Mouse (Mus musculus) liver, embryonic 12.5 days (tissue): Measurements from ENCODE around the gene Ilvbl. TPM values are rescaled to one million over a fixed set of nuclear protein-coding genes. Genes with fewer than 3 reads are reported as not detected.

Experiments used
- ATAC-seq: fragments of 200-750 bp; cut with Nextera tagmentation; 2 replicates; pipeline ENCODE4 v1.8.0; 2017; ENCODE audit warnings: moderate number of reproducible peaks, mild to moderate bottlenecking, moderate library complexity
- H3K27ac ChIP-seq: fragments of 300-500 bp; sonication (generic); 2 replicates; pipeline ENCODE4 v1.5.1; 2016; ENCODE audit warnings: mild to moderate bottlenecking
- H3K27me3 ChIP-seq: fragments of 300-500 bp; sonication (generic); replicated peaks from 2 replicates; pipeline ENCODE4 v1.6.1; 2016; ENCODE audit warnings: mild to moderate bottlenecking, moderate library complexity
- H3K36me3 ChIP-seq: fragments of 300-500 bp; sonication (generic); 2 replicates; pipeline ENCODE4 v1.6.1; 2016; ENCODE audit warnings: mild to moderate bottlenecking, moderate library complexity
- H3K4me1 ChIP-seq: fragments of 300-500 bp; sonication (generic); 2 replicates; pipeline ENCODE4 v1.6.1; 2016
- H3K4me2 ChIP-seq: fragments of 300-500 bp; sonication (generic); 2 replicates; pipeline ENCODE4 v1.6.1; 2016; ENCODE audit warnings: mild to moderate bottlenecking, moderate library complexity
- H3K4me3 ChIP-seq: fragments of 300-500 bp; sonication (generic); 2 replicates; pipeline ENCODE4 v1.5.1; 2016; ENCODE audit warnings: mild to moderate bottlenecking, moderate library complexity
- H3K9ac ChIP-seq: fragments of 300-500 bp; sonication (generic); 2 replicates; pipeline ENCODE4 v1.6.1; 2016; ENCODE audit warnings: mild to moderate bottlenecking, moderate library complexity
- H3K9me3 ChIP-seq: fragments of 300-500 bp; sonication (generic); replicated peaks from 2 replicates; pipeline ENCODE4 v1.6.1; 2016; ENCODE audit warnings: mild to moderate bottlenecking, moderate library complexity
- WGBS: fragments of 180-500 bp; shearing (Covaris S2); methylation state at CpG from one replicate; pipeline ENCODE4 v1.1.7; 2016; ENCODE audit not compliant: insufficient replicate concordance; 5-methylcytosine and 5-hydroxymethylcytosine counted together
- polyA plus RNA-seq: library from polyadenylated mRNA; unstranded; fragments of >200 nt; fragmentation: Nextera tagmentation; extraction: Ambion mirVana; gene quantifications from 2 replicates; pipeline ENCODE4 v1.2.1, GENCODE M21; 2016

Ilvbl gene
- polyA plus RNA-seq, 1 experiment from 2014 or later = 21.1 TPM

- Histone ChIP-seq H3K4me2 (peak overlapping the region; percentile 82; the same call in 1 of the 2 replicates), H3K27ac (0 out of 2 replicates have a peak overlapping the region, but pooled peaks have one; percentile 39), H3K4me1 (peaks cover 30% of the 10 kb centered on the region), H3K9me3 (no peaks in the 10 kb centered on the region), H3K9ac (no peak overlapping the region), H3K36me3 (peaks cover 48% of the 10 kb centered on the region), H3K4me3 (no peak overlapping the region), H3K27me3 (no peaks in the 10 kb centered on the region)
- 77% methylated on average over 16 of the region's 16 CpGs for WGBS
- no peak for ATAC-seq
Observed at GRCm38 (mm10) chr10:78576435-78577184, 2.5 kb downstream of the Ilvbl start.

- 74% methylated on average over 3 of the region's 3 CpGs for WGBS
Observed at GRCm38 (mm10) chr10:78578204-78578603, 4.1 kb downstream of the Ilvbl start.

GRCm38 (mm10) chr10:78581121-78581520 is 7.0 kb downstream of the Ilvbl start:
- Histone ChIP-seq H3K27ac (no peak overlapping the region), H3K9me3 (no peaks in the 10 kb centered on the region), H3K4me2 (no peak overlapping the region), H3K27me3 (no peaks in the 10 kb centered on the region), H3K9ac (no peak overlapping the region), H3K36me3 (peaks cover 89% of the 10 kb centered on the region), H3K4me1 (peaks cover 11% of the 10 kb centered on the region), H3K4me3 (no peak overlapping the region)
- 77% methylated on average over 7 of the region's 7 CpGs for WGBS
- no peak for ATAC-seq

More at GRCm38 (mm10) chr10:78578204-78578603, 4.1 kb downstream of the Ilvbl start:
- Histone ChIP-seq H3K4me2 (no peak overlapping the region), H3K27me3 (no peaks in the 10 kb centered on the region), H3K36me3 (peaks cover 60% of the 10 kb centered on the region), H3K27ac (no peak overlapping the region), H3K4me1 (peaks cover 30% of the 10 kb centered on the region), H3K9ac (no peak overlapping the region), H3K4me3 (no peak overlapping the region), H3K9me3 (no peaks in the 10 kb centered on the region)
- ATAC-seq = no peak

- ATAC-seq = no peak
- Histone ChIP-seq H3K9ac (no peak overlapping the region), H3K36me3 (peaks cover 84% of the 10 kb centered on the region), H3K4me1 (no peaks in the 10 kb centered on the region), H3K4me3 (no peak overlapping the region), H3K9me3 (no peaks in the 10 kb centered on the region), H3K4me2 (no peak overlapping the region), H3K27ac (no peak overlapping the region), H3K27me3 (no peaks in the 10 kb centered on the region)
- WGBS = 78% methylated on average over 9 of the region's 9 CpGs
Observed at GRCm38 (mm10) chr10:78583347-78583746, 9.2 kb downstream of the Ilvbl start.

- Histone ChIP-seq H3K27me3 (no peaks in the 10 kb centered on the region), H3K27ac (no peak overlapping the region), H3K9me3 (no peaks in the 10 kb centered on the region), H3K36me3 (peaks cover 83% of the 10 kb centered on the region), H3K9ac (no peak overlapping the region), H3K4me1 (no peaks in the 10 kb centered on the region), H3K4me2 (no peak overlapping the region), H3K4me3 (no peak overlapping the region)
- WGBS = 67% methylated on average over 3 of the region's 3 CpGs
- ATAC-seq = no peak
Observed at GRCm38 (mm10) chr10:78583939-78584338, 9.8 kb downstream of the Ilvbl start.

- Histone ChIP-seq H3K4me2 (no peak overlapping the region), H3K36me3 (peaks cover 83% of the 10 kb centered on the region), H3K27me3 (peaks cover 8% of the 10 kb centered on the region), H3K4me3 (no peak overlapping the region), H3K9ac (no peak overlapping the region), H3K27ac (no peak overlapping the region), H3K4me1 (no peaks in the 10 kb centered on the region), H3K9me3 (no peaks in the 10 kb centered on the region)
- WGBS = 63% methylated on average over 1 of the region's 1 CpGs
- ATAC-seq = no peak
Observed at GRCm38 (mm10) chr10:78584996-78585395, 10.8 kb downstream of the Ilvbl start.

GRCm38 (mm10) chr10:78585606-78586005 is 11.5 kb downstream of the Ilvbl start:
- WGBS = 79% methylated on average over 22 of the region's 22 CpGs
- Histone ChIP-seq H3K4me3 (no peak overlapping the region), H3K4me1 (no peaks in the 10 kb centered on the region), H3K27me3 (peaks cover 14% of the 10 kb centered on the region), H3K27ac (no peak overlapping the region), H3K9ac (no peak overlapping the region), H3K36me3 (peaks cover 77% of the 10 kb centered on the region), H3K4me2 (no peak overlapping the region), H3K9me3 (no peaks in the 10 kb centered on the region)
- ATAC-seq = no peak

GRCm38 (mm10) chr10:78586026-78586425 is 11.9 kb downstream of the Ilvbl start:
- Histone ChIP-seq H3K9ac (no peak overlapping the region), H3K4me1 (no peaks in the 10 kb centered on the region), H3K4me3 (no peak overlapping the region), H3K27me3 (peaks cover 18% of the 10 kb centered on the region), H3K4me2 (no peak overlapping the region), H3K36me3 (peaks cover 73% of the 10 kb centered on the region), H3K9me3 (no peaks in the 10 kb centered on the region), H3K27ac (no peak overlapping the region)
- WGBS = 87% methylated on average over 13 of the region's 13 CpGs
- ATAC-seq = no peak

- peaks cover 45% of the 10 kb centered on the region for H3K36me3 ChIP-seq
- H3K4me2 ChIP-seq = no peak overlapping the region
- peaks cover 50% of the 10 kb centered on the region for H3K27me3 ChIP-seq
- H3K4me3 ChIP-seq = no peak overlapping the region
- 0 out of 2 replicates have a peak, but pooled peaks cover 3% of the 10 kb centered on the region for H3K4me1 ChIP-seq
- no peak overlapping the region for H3K27ac ChIP-seq
- H3K9me3 ChIP-seq = no peaks in the 10 kb centered on the region
- no peak overlapping the region for H3K9ac ChIP-seq
- WGBS = 87% methylated on average over 18 of the region's 18 CpGs
- ATAC-seq = no peak
Observed at GRCm38 (mm10) chr10:78589291-78589690, 15.1 kb downstream of the Ilvbl start.

- H3K9ac ChIP-seq = no peak overlapping the region
- H3K27me3 ChIP-seq = peaks cover 55% of the 10 kb centered on the region
- ATAC-seq = no peak
- H3K4me3 ChIP-seq = no peak overlapping the region
- H3K4me2 ChIP-seq = peak overlapping the region; percentile 60; the same call in 1 of the 2 replicates
- H3K9me3 ChIP-seq = no peaks in the 10 kb centered on the region
- no peak overlapping the region for H3K27ac ChIP-seq
- 0 out of 2 replicates have a peak, but pooled peaks cover 3% of the 10 kb centered on the region for H3K4me1 ChIP-seq
- H3K36me3 ChIP-seq = peaks cover 38% of the 10 kb centered on the region
- 82% methylated on average over 8 of the region's 8 CpGs for WGBS
Observed at GRCm38 (mm10) chr10:78589901-78590300, 15.8 kb downstream of the Ilvbl start.

- no peak for ATAC-seq
- Histone ChIP-seq H3K27me3 (peaks cover 61% of the 10 kb centered on the region), H3K4me1 (0 out of 2 replicates have a peak, but pooled peaks cover 3% of the 10 kb centered on the region), H3K9ac (0 out of 2 replicates have a peak overlapping the region, but pooled peaks have one; percentile 61), H3K9me3 (no peaks in the 10 kb centered on the region), H3K4me3 (peak overlapping the region; percentile 53), H3K36me3 (peaks cover 30% of the 10 kb centered on the region), H3K27ac (peak overlapping the region; percentile 51), H3K4me2 (peak overlapping the region; percentile 60)
- WGBS = 20% methylated on average over 9 of the region's 9 CpGs
Observed at GRCm38 (mm10) chr10:78590744-78591143, 16.6 kb downstream of the Ilvbl start.
